Comparison of ENCODE assay signal across 29 mouse cellular contexts in genomic region chr13:57750831-57751230, GRCm38 (mm10).
DNase-seq lines count a peak whose midpoint lies in the region; ATAC-seq and TF ChIP-seq lines count a peak whose summit lies in the region.
"Had no signal": no experiment of that assay in that cellular context is flagged by ENCODE, and none has a peak within 500 bp of the region (broad histone marks: within the 10 kb centered on the region; RNA-seq: fewer than 3 reads in every experiment).

No protein-coding gene starts in this region.

- peaks cover 3% of the 10 kb centered on the region; the same call in 1 of the 2 replicates for H3K4me1 ChIP-seq in kidney, embryonic 15.5 days
- no peaks in the 10 kb centered on the region for H3K4me1 ChIP-seq in kidney, adult 2 months (ENCODE audit: control insufficient read depth, insufficient read depth, low read length)
- H3K4me1 ChIP-seq in lung, embryonic 16.5 days (replicated peaks; ENCODE audit: control insufficient read depth, insufficient read depth, low read length) = no peaks in the 10 kb centered on the region
- H3K4me1 ChIP-seq in hindbrain, embryonic 12.5 days = 0 out of 2 replicates have a peak, but pooled peaks cover 3% of the 10 kb centered on the region
- H3K4me1 ChIP-seq: embryonic facial prominence, embryonic 12.5 days; forebrain, embryonic 15.5 days; hindbrain, embryonic 15.5 days; limb, embryonic 15.5 days; liver, embryonic 13.5 days; megakaryocyte, embryonic 14.5 days; midbrain, embryonic 13.5 days had no signal

- no peak for DNase-seq in kidney, adult 2 months
- peak; percentile 9 to 28 for DNase-seq in kidney, postnatal 4 days
- no peak for DNase-seq in kidney, adult 11 months
- peak; percentile 7 for DNase-seq in lung, postnatal 25 days (ENCODE audit: low spot score)
- no peak for DNase-seq in adrenal gland, postnatal 14 days
- DNase-seq: adrenal gland, postnatal 25 days; cerebellum, adult 11-12 months; cerebellum, adult 9-11 months; embryo, embryonic 11 days; gastrocnemius, adult 2 months; gastrocnemius, postnatal 36 days; heart, adult 18-20 months; layer of hippocampus, postnatal 36 days; liver, embryonic 13.5 days; thymus, adult 18-20 months; thymus, postnatal 25 days had no signal

- TF ChIP-seq POLR2A in kidney, adult 2 months (IDR thresholded peaks at IDR 0.05; ENCODE audit: low read depth, low read length) = no peak

- 0 out of 2 replicates have a peak, but pooled peaks have one; percentile 25 for ATAC-seq in kidney, embryonic 15.5 days (replicated peaks; ENCODE audit: low FRiP score)
- ATAC-seq in lung, embryonic 16.5 days (ENCODE audit: low read depth) = peak; percentile 76
- ATAC-seq in hindbrain, embryonic 12.5 days (ENCODE audit: low FRiP score) = no peak
- ATAC-seq: forebrain, embryonic 15.5 days; inflammation-experienced regulatory T-cells, adult 6 months; midbrain, embryonic 13.5 days had no signal

- H3K9ac ChIP-seq in kidney, embryonic 15.5 days = no peak overlapping the region
- no peak overlapping the region for H3K9ac ChIP-seq in lung, embryonic 16.5 days (ENCODE audit: low read length)
- no peak overlapping the region for H3K9ac ChIP-seq in hindbrain, embryonic 12.5 days
- H3K9ac ChIP-seq: embryonic facial prominence, embryonic 12.5 days; forebrain, embryonic 15.5 days; hindbrain, embryonic 15.5 days; limb, embryonic 15.5 days; liver, embryonic 13.5 days; midbrain, embryonic 13.5 days; stomach, embryonic 15.5 days had no signal

- H3K9me3 ChIP-seq in kidney, embryonic 15.5 days (replicated peaks) = no peaks in the 10 kb centered on the region
- H3K9me3 ChIP-seq in lung, embryonic 16.5 days (ENCODE audit: control insufficient read depth, low read length) = peaks cover 6% of the 10 kb centered on the region; the same call in 1 of the 2 replicates
- H3K9me3 ChIP-seq in hindbrain, embryonic 12.5 days (replicated peaks) = peaks cover 5% of the 10 kb centered on the region; the same call in 1 of the 2 replicates
- H3K9me3 ChIP-seq: forebrain, embryonic 15.5 days; limb, embryonic 10.5 days; limb, embryonic 15.5 days; midbrain, embryonic 13.5 days; stomach, embryonic 15.5 days had no signal

- no peak overlapping the region for H3K4me3 ChIP-seq in kidney, embryonic 15.5 days (replicated peaks)
- no peak overlapping the region for H3K4me3 ChIP-seq in kidney, adult 2 months (ENCODE audit: insufficient read depth, low read depth, low read length)
- H3K4me3 ChIP-seq in lung, embryonic 16.5 days (ENCODE audit: low read length) = no peak overlapping the region
- H3K4me3 ChIP-seq in hindbrain, embryonic 12.5 days = no peak overlapping the region
- H3K4me3 ChIP-seq: embryonic facial prominence, embryonic 12.5 days; forebrain, embryonic 15.5 days; gastrocnemius, adult 2 months; hindbrain, embryonic 15.5 days; limb, embryonic 10.5 days; limb, embryonic 15.5 days; liver, embryonic 13.5 days; megakaryocyte, embryonic 14.5 days; midbrain, embryonic 13.5 days; stomach, embryonic 15.5 days had no signal

- no peak overlapping the region for H3K27ac ChIP-seq in kidney, embryonic 15.5 days
- H3K27ac ChIP-seq in kidney, adult 2 months (ENCODE audit: insufficient read depth, low read depth, low read length) = no peak overlapping the region
- no peak overlapping the region for H3K27ac ChIP-seq in lung, embryonic 16.5 days (ENCODE audit: low read length)
- no peak overlapping the region for H3K27ac ChIP-seq in hindbrain, embryonic 12.5 days
- H3K27ac ChIP-seq: embryonic facial prominence, embryonic 12.5 days; forebrain, embryonic 15.5 days; gastrocnemius, adult 2 months; hindbrain, embryonic 15.5 days; limb, embryonic 10.5 days; limb, embryonic 15.5 days; liver, embryonic 13.5 days; midbrain, embryonic 13.5 days; stomach, embryonic 15.5 days had no signal

- WGBS in kidney, embryonic 15.5 days = 59% methylated on average over 7 of the region's 7 CpGs
- 53% methylated on average over 7 of the region's 7 CpGs for whole genome bisulfite sequencing in kidney, adult 2 months
- 38% methylated on average over 7 of the region's 7 CpGs for WGBS in lung, embryonic 16.5 days
- WGBS in hindbrain, embryonic 12.5 days = 64% methylated on average over 7 of the region's 7 CpGs

- TF ChIP-seq CTCF in kidney, adult 2 months (conservative IDR thresholded peaks at IDR 0.05; ENCODE audit: insufficient read depth, insufficient read length, low read depth, low read length) = no peak

- H3K36me3 ChIP-seq in kidney, embryonic 15.5 days = no peaks in the 10 kb centered on the region
- no peaks in the 10 kb centered on the region for H3K36me3 ChIP-seq in kidney, adult 2 months (ENCODE audit: control insufficient read depth, insufficient read depth, low read length)
- no peaks in the 10 kb centered on the region for H3K36me3 ChIP-seq in lung, embryonic 16.5 days (ENCODE audit: control insufficient read depth, insufficient read depth, low read length)
- no peaks in the 10 kb centered on the region for H3K36me3 ChIP-seq in hindbrain, embryonic 12.5 days
- H3K36me3 ChIP-seq: embryonic facial prominence, embryonic 12.5 days; forebrain, embryonic 15.5 days; hindbrain, embryonic 15.5 days; limb, embryonic 10.5 days; limb, embryonic 15.5 days; liver, embryonic 13.5 days; midbrain, embryonic 13.5 days; stomach, embryonic 15.5 days had no signal

- no peak overlapping the region for H3K4me2 ChIP-seq in kidney, embryonic 15.5 days
- no peak overlapping the region for H3K4me2 ChIP-seq in lung, embryonic 16.5 days (ENCODE audit: low read depth, low read length)
- no peak overlapping the region for H3K4me2 ChIP-seq in hindbrain, embryonic 12.5 days (replicated peaks)
- H3K4me2 ChIP-seq: embryonic facial prominence, embryonic 12.5 days; forebrain, embryonic 15.5 days; heart, embryonic 11.5 days; hindbrain, embryonic 15.5 days; limb, embryonic 15.5 days; liver, embryonic 13.5 days; midbrain, embryonic 13.5 days; stomach, embryonic 15.5 days had no signal

- H3K27me3 ChIP-seq in kidney, embryonic 15.5 days = no peaks in the 10 kb centered on the region
- H3K27me3 ChIP-seq in kidney, adult 2 months (replicated peaks; ENCODE audit: control insufficient read depth, insufficient read depth, low read length) = no peaks in the 10 kb centered on the region
- H3K27me3 ChIP-seq in lung, embryonic 16.5 days (ENCODE audit: control insufficient read depth, insufficient read depth, low read depth, low read length) = no peaks in the 10 kb centered on the region
- no peaks in the 10 kb centered on the region for H3K27me3 ChIP-seq in hindbrain, embryonic 12.5 days
- H3K27me3 ChIP-seq: embryonic facial prominence, embryonic 12.5 days; forebrain, embryonic 15.5 days; hindbrain, embryonic 15.5 days; limb, embryonic 15.5 days; liver, embryonic 13.5 days; megakaryocyte, embryonic 14.5 days; midbrain, embryonic 13.5 days; stomach, embryonic 15.5 days had no signal

Comparison
In these comparisons a context has a peak if more than half of its experiments do, and no peak if none do; other contexts are left out.
1. DNase-seq: peak in kidney, postnatal 4 days (2 of 2) and lung, postnatal 25 days (single experiment); none in kidney, adult 2 months (single experiment), kidney, adult 11 months (single experiment) and adrenal gland, postnatal 14 days (single experiment).